Comparison of ENCODE assay signal across 18 mouse cellular contexts in the genomic region with DNA sequence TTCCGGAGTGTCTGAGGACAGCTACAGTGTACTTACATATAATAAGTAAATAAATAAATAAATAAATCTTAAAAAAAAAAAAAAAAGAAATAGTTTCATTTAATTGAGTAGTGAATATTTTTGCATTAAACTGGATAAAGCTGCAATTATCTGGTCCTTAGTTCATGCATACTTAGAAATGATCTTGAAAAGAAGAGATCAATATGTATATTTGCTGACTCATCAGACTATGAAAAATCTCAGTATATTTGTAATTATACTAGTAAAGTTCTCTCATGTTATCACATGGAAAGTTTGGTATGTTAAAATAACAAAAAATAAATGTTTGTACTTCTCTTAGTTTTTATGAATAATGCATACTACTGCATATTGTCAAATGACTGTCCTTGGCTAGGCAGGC.
DNase-seq lines count a peak whose midpoint lies in the region; TF ChIP-seq lines count a peak whose summit lies in the region.
"Had no signal": no experiment of that assay in that cellular context is flagged by ENCODE, and none has a peak within 500 bp of the region (broad histone marks: within the 10 kb centered on the region; RNA-seq: fewer than 3 reads in every experiment).

No protein-coding gene starts in this region.

- H3K9ac ChIP-seq in ES-E14 (ENCODE audit: insufficient read depth, low read depth, low read length, poor library complexity, severe bottlenecking) (no peak overlapping the region), MEL (ENCODE audit: control insufficient read depth, low read depth, low read length, poor library complexity, severe bottlenecking) (no peak overlapping the region)

- H3K36me3 ChIP-seq in ES-E14 (ENCODE audit: control insufficient read depth, insufficient read depth, low read length, poor library complexity, severe bottlenecking), result no peaks in the 10 kb centered on the region
- no peaks in the 10 kb centered on the region for H3K36me3 ChIP-seq in MEL (ENCODE audit: control insufficient read depth in 1 of 2, insufficient read depth in 2 of 2, low read length in 2 of 2)
- H3K36me3 ChIP-seq: G1E had no signal

- no peaks in the 10 kb centered on the region for H3K9me3 ChIP-seq in ES-E14 (ENCODE audit: control insufficient read depth, insufficient read depth, low read depth, low read length)
- H3K9me3 ChIP-seq in MEL (replicated peaks; ENCODE audit: insufficient read depth, low read length), result no peaks in the 10 kb centered on the region

- TF ChIP-seq CTCF in MEL (IDR thresholded peaks at IDR 0.05 in 2 of 3, conservative IDR thresholded peaks at IDR 0.05 in 1 of 3; ENCODE audit: control insufficient read depth in 1 of 3, insufficient read depth in 1 of 3, low read depth in 2 of 3, low read length in 3 of 3, poor library complexity in 1 of 3, severe bottlenecking in 1 of 3), result no peak

- H3K4me3 ChIP-seq in ES-E14 (ENCODE audit: insufficient read depth in 1 of 2, low read depth in 1 of 2, low read length in 2 of 2, poor library complexity in 1 of 2, severe bottlenecking in 1 of 2) (no peak overlapping the region), MEL (ENCODE audit: control insufficient read depth in 1 of 2, insufficient read depth in 1 of 2, low read depth in 2 of 2, low read length in 2 of 2) (no peak overlapping the region)

- H3K27ac ChIP-seq in ES-E14 (ENCODE audit: insufficient read depth, low read depth, low read length, poor library complexity, severe bottlenecking) (no peak overlapping the region), MEL (ENCODE audit: control insufficient read depth, low read depth, low read length) (no peak overlapping the region)

- H3K4me1 ChIP-seq in ES-E14 (ENCODE audit: control insufficient read depth in 2 of 2, insufficient read depth in 2 of 2, low read length in 2 of 2, poor library complexity in 1 of 2) (0 out of 4 replicates have a peak, but pooled peaks cover 0 to 2% of the 10 kb centered on the region in 2 experiments), MEL (ENCODE audit: control insufficient read depth in 1 of 2, insufficient read depth in 2 of 2, low read length in 2 of 2) (no peaks in the 10 kb centered on the region)

- no peak for TF ChIP-seq RAD21 in MEL (IDR thresholded peaks at IDR 0.05; ENCODE audit: low read depth, low read length)

- no peaks in the 10 kb centered on the region for H3K79me2 ChIP-seq in MEL (ENCODE audit: control insufficient read depth, insufficient read depth, low read length, poor library complexity)

- H3K27me3 ChIP-seq in MEL (ENCODE audit: control insufficient read depth in 1 of 2, insufficient read depth in 2 of 2, low read length in 2 of 2), result no peaks in the 10 kb centered on the region
- H3K27me3 ChIP-seq: CH12.LX, Patski had no signal

- DNase-seq in ES-E14 (ENCODE audit: low read depth, low spot score), result no peak
- no peak for DNase-seq in MEL (ENCODE audit: low read depth, low spot score)
- DNase-seq in cerebellum, adult 9-10 months, result no peak
- DNase-seq in cerebellum, postnatal 36 days, result no peak
- DNase-seq: adrenal gland, adult 2 months; adrenal gland, adult 8-10 months; adrenal gland, postnatal 10 days; adrenal gland, postnatal 14 days; adrenal gland, postnatal 25 days; adrenal gland, postnatal 36 days; cerebellum, adult 11 months; cerebellum, adult 11-12 months; cerebellum, adult 18-20 months; cerebellum, adult 2 months; cerebellum, adult 8-10 months had no signal

- TF ChIP-seq POLR2A in MEL (IDR thresholded peaks at IDR 0.05; ENCODE audit: control insufficient read depth in 1 of 2, insufficient read depth in 1 of 2, low read depth in 1 of 2, low read length in 2 of 2, poor library complexity in 1 of 2), result no peak

- no peak for TF ChIP-seq EP300 in MEL (IDR thresholded peaks at IDR 0.05; ENCODE audit: low read depth in 1 of 2, low read length in 2 of 2)

- in situ Hi-C loops in ES-E14 (cut with MboI; ENCODE audit: low sequenced_read_pairs in 2 of 2, unreplicated experiment in 2 of 2), result no loop called here

TF ChIP-seq in ES-E14, 5 proteins besides CTCF, POLR2A, EP300 and RAD21:
- TF ChIP-seq HCFC1 (IDR thresholded peaks at IDR 0.05; ENCODE audit: borderline replicate concordance, insufficient read depth, low read length) (no peak), MAFK (IDR thresholded peaks at IDR 0.05; ENCODE audit: insufficient read depth, low read depth, low read length) (peak; percentile 91), ZNF384 (IDR thresholded peaks at IDR 0.05; ENCODE audit: low read depth, low read length) (no peak), CHD2 (IDR thresholded peaks at IDR 0.05; ENCODE audit: low read depth, low read length) (no peak)

TF ChIP-seq in MEL, 35 proteins besides CTCF, POLR2A, EP300 and RAD21:
- TF ChIP-seq HCFC1 (IDR thresholded peaks at IDR 0.05; ENCODE audit: low read depth, low read length), result no peak
- peak; percentile 62; the same call in 1 of the 2 replicates for TF ChIP-seq MAFK (IDR thresholded peaks at IDR 0.05; ENCODE audit: borderline replicate concordance, low read depth, low read length)
- TF ChIP-seq POLR2AphosphoS5 (IDR thresholded peaks at IDR 0.05; ENCODE audit: borderline replicate concordance, low read depth, low read length), result no peak
- TF ChIP-seq MYC (IDR thresholded peaks at IDR 0.05; ENCODE audit: low read depth, low read length), result no peak
- no peak for TF ChIP-seq ZNF384 (IDR thresholded peaks at IDR 0.05; ENCODE audit: low read depth, low read length)
